Mouse (Mus musculus): ENCODE data around the gene E130218I03Rik. TPM values are rescaled to one million over a fixed set of nuclear protein-coding genes. Genes with fewer than 3 reads are reported as not detected.
A peak's percentile ranks its signal among the peaks of the same experiment; 100 is the strongest.

Gene E130218I03Rik
- polyA plus RNA-seq, 1 experiment: not detected

GRCm38 (mm10) chr4:134271979-134272378, 28.5 kb downstream of the E130218I03Rik start:
- Histone ChIP-seq H3K36me3 (ENCODE audit: control insufficient read depth) (peaks cover 27% of the 10 kb centered on the region), H3K4me1 (ENCODE audit: control insufficient read depth) (peaks cover 27% of the 10 kb centered on the region), H3K27me3 (ENCODE audit: control insufficient read depth) (no peaks in the 10 kb centered on the region), H3K4me3 (replicated peaks) (no peak overlapping the region), H3K9me3 (ENCODE audit: control insufficient read depth, low read length) (no peaks in the 10 kb centered on the region)
- TF ChIP-seq GATA1 (IDR thresholded peaks at IDR 0.05; ENCODE audit: low read length) (no peak), TAL1 (IDR thresholded peaks at IDR 0.05; ENCODE audit: low read length) (no peak)

GRCm38 (mm10) chr4:134272731-134273416, 29.4 kb downstream of the E130218I03Rik start:
- peaks cover 27% of the 10 kb centered on the region for H3K4me1 ChIP-seq (ENCODE audit: control insufficient read depth)
- no peaks in the 10 kb centered on the region for H3K9me3 ChIP-seq (ENCODE audit: control insufficient read depth, low read length)
- H3K36me3 ChIP-seq (ENCODE audit: control insufficient read depth): peaks cover 36% of the 10 kb centered on the region
- TF ChIP-seq GATA1 (IDR thresholded peaks at IDR 0.05; ENCODE audit: low read length): no peak
- TF ChIP-seq TAL1 (IDR thresholded peaks at IDR 0.05; ENCODE audit: low read length): no peak
- no peaks in the 10 kb centered on the region for H3K27me3 ChIP-seq (ENCODE audit: control insufficient read depth)
- H3K4me3 ChIP-seq (replicated peaks): peak overlapping the region; percentile 64

GRCm38 (mm10) chr4:134273417-134274345, 30.2 kb downstream of the E130218I03Rik start:
- H3K4me1 ChIP-seq (ENCODE audit: control insufficient read depth): peaks cover 27% of the 10 kb centered on the region
- no peaks in the 10 kb centered on the region for H3K9me3 ChIP-seq (ENCODE audit: control insufficient read depth, low read length)
- TF ChIP-seq TAL1 (IDR thresholded peaks at IDR 0.05; ENCODE audit: low read length) (peak; percentile 57), GATA1 (IDR thresholded peaks at IDR 0.05; ENCODE audit: low read length) (peak; percentile 78)
- H3K36me3 ChIP-seq (ENCODE audit: control insufficient read depth): peaks cover 44% of the 10 kb centered on the region
- H3K4me3 ChIP-seq (replicated peaks): peak overlapping the region; percentile 64
- no peaks in the 10 kb centered on the region for H3K27me3 ChIP-seq (ENCODE audit: control insufficient read depth)

- H3K36me3 ChIP-seq (ENCODE audit: control insufficient read depth): peaks cover 55% of the 10 kb centered on the region
- H3K9me3 ChIP-seq (ENCODE audit: control insufficient read depth, low read length): no peaks in the 10 kb centered on the region
- no peak for TF ChIP-seq GATA1 (IDR thresholded peaks at IDR 0.05; ENCODE audit: low read length)
- no peak for TF ChIP-seq TAL1 (IDR thresholded peaks at IDR 0.05; ENCODE audit: low read length)
- peak overlapping the region; percentile 100 for H3K4me3 ChIP-seq (replicated peaks)
- peaks cover 4% of the 10 kb centered on the region for H3K27me3 ChIP-seq (ENCODE audit: control insufficient read depth)
- H3K4me1 ChIP-seq (ENCODE audit: control insufficient read depth): peaks cover 44% of the 10 kb centered on the region
These were observed 41.5 kb downstream of the E130218I03Rik start for GRCm38 (mm10) chr4:134284942-134285341.

GRCm38 (mm10) chr4:134286226-134287167, 43.0 kb downstream of the E130218I03Rik start:
- TF ChIP-seq TAL1 (IDR thresholded peaks at IDR 0.05; ENCODE audit: low read length) (no peak), GATA1 (IDR thresholded peaks at IDR 0.05; ENCODE audit: low read length) (no peak)
- no peaks in the 10 kb centered on the region for H3K9me3 ChIP-seq (ENCODE audit: control insufficient read depth, low read length)
- peaks cover 44% of the 10 kb centered on the region for H3K4me1 ChIP-seq (ENCODE audit: control insufficient read depth)
- H3K27me3 ChIP-seq (ENCODE audit: control insufficient read depth): peaks cover 9% of the 10 kb centered on the region
- peaks cover 40% of the 10 kb centered on the region for H3K36me3 ChIP-seq (ENCODE audit: control insufficient read depth)
- peak overlapping the region; percentile 100 for H3K4me3 ChIP-seq (replicated peaks)

GRCm38 (mm10) chr4:134287168-134287564, 43.7 kb downstream of the E130218I03Rik start:
- no peak for TF ChIP-seq TAL1 (IDR thresholded peaks at IDR 0.05; ENCODE audit: low read length)
- no peak for TF ChIP-seq GATA1 (IDR thresholded peaks at IDR 0.05; ENCODE audit: low read length)
- peaks cover 9% of the 10 kb centered on the region for H3K27me3 ChIP-seq (ENCODE audit: control insufficient read depth)

GRCm38 (mm10) chr4:134287575-134288025, 44.1 kb downstream of the E130218I03Rik start, which contains the start of gene Pdik1l:
Gene Pdik1l (minus strand): TSS chr4:134287895.
- Histone ChIP-seq H3K4me1 (ENCODE audit: control insufficient read depth) (peaks cover 44% of the 10 kb centered on the region), H3K4me3 (replicated peaks) (peak within 1 kb of the TSS; percentile 100), H3K27me3 (ENCODE audit: control insufficient read depth) (peaks cover 9% of the 10 kb centered on the region), H3K9me3 (ENCODE audit: control insufficient read depth, low read length) (no peaks in the 10 kb centered on the region), H3K36me3 (ENCODE audit: control insufficient read depth) (peaks cover 29% of the 10 kb centered on the region)
- TF ChIP-seq GATA1 (IDR thresholded peaks at IDR 0.05; ENCODE audit: low read length): no peak
- TF ChIP-seq TAL1 (IDR thresholded peaks at IDR 0.05; ENCODE audit: low read length): no peak

More at GRCm38 (mm10) chr4:134287168-134287564, 43.7 kb downstream of the E130218I03Rik start:
- peak overlapping the region; percentile 100 for H3K4me3 ChIP-seq (replicated peaks)
- H3K9me3 ChIP-seq (ENCODE audit: control insufficient read depth, low read length): no peaks in the 10 kb centered on the region
- peaks cover 34% of the 10 kb centered on the region for H3K36me3 ChIP-seq (ENCODE audit: control insufficient read depth)
- H3K4me1 ChIP-seq (ENCODE audit: control insufficient read depth): peaks cover 44% of the 10 kb centered on the region

Data from erythroblast, embryonic 14.5 days (primary cell).